Mouse (Mus musculus): ENCODE results near the gene Pjvk. TPM values are rescaled to one million over a fixed set of nuclear protein-coding genes. Genes with fewer than 3 reads are reported as not detected.

The Pjvk gene
- polyA plus RNA-seq, 1 experiment: 0.06 TPM

GRCm38 (mm10) chr2:76658551-76658950, 10.3 kb downstream of the Pjvk start:
- DNase-seq (ENCODE audit: low read depth in 1 of 2, low spot score in 2 of 2): no peak
- Histone ChIP-seq H3K4me3 (ENCODE audit: extremely low read depth, insufficient read depth, insufficient read length) (no peak overlapping the region), H3K4me1 (ENCODE audit: control insufficient read depth, insufficient read depth, insufficient read length) (no peaks in the 10 kb centered on the region), H3K36me3 (ENCODE audit: control insufficient read depth, insufficient read depth, low read length) (no peaks in the 10 kb centered on the region), H3K27ac (ENCODE audit: insufficient read depth, low read length) (no peak overlapping the region), H3K27me3 (ENCODE audit: control insufficient read depth, insufficient read depth, low read length) (no peaks in the 10 kb centered on the region)
- WGBS: 78% methylated on average over 13 of the region's 13 CpGs
- TF ChIP-seq CTCF (IDR thresholded peaks at IDR 0.05; ENCODE audit: extremely low read depth, insufficient read depth, insufficient read length, insufficient replicate concordance) (no peak), POLR2A (IDR thresholded peaks at IDR 0.05; ENCODE audit: low read depth, low read length) (no peak)

GRCm38 (mm10) chr2:76659419-76659818, 11.1 kb downstream of the Pjvk start:
- WGBS: 75% methylated on average over 6 of the region's 8 CpGs
- Histone ChIP-seq H3K36me3 (ENCODE audit: control insufficient read depth, insufficient read depth, low read length) (peaks cover 3% of the 10 kb centered on the region), H3K27me3 (ENCODE audit: control insufficient read depth, insufficient read depth, low read length) (no peaks in the 10 kb centered on the region), H3K4me3 (ENCODE audit: extremely low read depth, insufficient read depth, insufficient read length) (no peak overlapping the region), H3K27ac (ENCODE audit: insufficient read depth, low read length) (no peak overlapping the region), H3K4me1 (ENCODE audit: control insufficient read depth, insufficient read depth, insufficient read length) (no peaks in the 10 kb centered on the region)
- TF ChIP-seq CTCF (IDR thresholded peaks at IDR 0.05; ENCODE audit: extremely low read depth, insufficient read depth, insufficient read length, insufficient replicate concordance) (no peak), POLR2A (IDR thresholded peaks at IDR 0.05; ENCODE audit: low read depth, low read length) (no peak)
- DNase-seq (ENCODE audit: low read depth in 1 of 2, low spot score in 2 of 2): no peak

GRCm38 (mm10) chr2:76665531-76665930, 17.3 kb downstream of the Pjvk start:
- no peak for DNase-seq (ENCODE audit: low read depth in 1 of 2, low spot score in 2 of 2)

GRCm38 (mm10) chr2:76667200-76667599, 18.9 kb downstream of the Pjvk start:
- Histone ChIP-seq H3K4me1 (ENCODE audit: control insufficient read depth, insufficient read depth, insufficient read length) (no peaks in the 10 kb centered on the region), H3K27ac (ENCODE audit: insufficient read depth, low read length) (no peak overlapping the region), H3K36me3 (ENCODE audit: control insufficient read depth, insufficient read depth, low read length) (peaks cover 4% of the 10 kb centered on the region), H3K4me3 (ENCODE audit: extremely low read depth, insufficient read depth, insufficient read length) (no peak overlapping the region), H3K27me3 (ENCODE audit: control insufficient read depth, insufficient read depth, low read length) (no peaks in the 10 kb centered on the region)
- no peak for DNase-seq (ENCODE audit: low read depth in 1 of 2, low spot score in 2 of 2)
- TF ChIP-seq CTCF (IDR thresholded peaks at IDR 0.05; ENCODE audit: extremely low read depth, insufficient read depth, insufficient read length, insufficient replicate concordance): no peak
- TF ChIP-seq POLR2A (IDR thresholded peaks at IDR 0.05; ENCODE audit: low read depth, low read length): no peak
- 77% methylated on average over 5 of the region's 5 CpGs for WGBS

More at GRCm38 (mm10) chr2:76665531-76665930, 17.3 kb downstream of the Pjvk start:
- WGBS: 96% methylated on average over 7 of the region's 7 CpGs
- Histone ChIP-seq H3K27ac (ENCODE audit: insufficient read depth, low read length) (no peak overlapping the region), H3K4me1 (ENCODE audit: control insufficient read depth, insufficient read depth, insufficient read length) (no peaks in the 10 kb centered on the region), H3K4me3 (ENCODE audit: extremely low read depth, insufficient read depth, insufficient read length) (no peak overlapping the region), H3K27me3 (ENCODE audit: control insufficient read depth, insufficient read depth, low read length) (no peaks in the 10 kb centered on the region), H3K36me3 (ENCODE audit: control insufficient read depth, insufficient read depth, low read length) (peaks cover 4% of the 10 kb centered on the region)
- TF ChIP-seq POLR2A (IDR thresholded peaks at IDR 0.05; ENCODE audit: low read depth, low read length): no peak
- TF ChIP-seq CTCF (IDR thresholded peaks at IDR 0.05; ENCODE audit: extremely low read depth, insufficient read depth, insufficient read length, insufficient replicate concordance): no peak

- DNase-seq (ENCODE audit: low read depth in 1 of 2, low spot score in 2 of 2): no peak
- WGBS: 75% methylated on average over 6 of the region's 6 CpGs
- TF ChIP-seq CTCF (IDR thresholded peaks at IDR 0.05; ENCODE audit: extremely low read depth, insufficient read depth, insufficient read length, insufficient replicate concordance) (no peak), POLR2A (IDR thresholded peaks at IDR 0.05; ENCODE audit: low read depth, low read length) (no peak)
- Histone ChIP-seq H3K36me3 (ENCODE audit: control insufficient read depth, insufficient read depth, low read length) (0 out of 2 replicates have a peak, but pooled peaks cover 1% of the 10 kb centered on the region), H3K4me1 (ENCODE audit: control insufficient read depth, insufficient read depth, insufficient read length) (peaks cover 13% of the 10 kb centered on the region; the same call in 1 of the 2 replicates), H3K4me3 (ENCODE audit: extremely low read depth, insufficient read depth, insufficient read length) (no peak overlapping the region), H3K27me3 (ENCODE audit: control insufficient read depth, insufficient read depth, low read length) (no peaks in the 10 kb centered on the region), H3K27ac (ENCODE audit: insufficient read depth, low read length) (no peak overlapping the region)
These were observed 23.4 kb downstream of the Pjvk start for GRCm38 (mm10) chr2:76671641-76672040.

GRCm38 (mm10) chr2:76672134-76672745, 24.0 kb downstream of the Pjvk start:
- H3K27ac ChIP-seq (ENCODE audit: insufficient read depth, low read length): no peak overlapping the region
- H3K27me3 ChIP-seq (ENCODE audit: control insufficient read depth, insufficient read depth, low read length): no peaks in the 10 kb centered on the region
- DNase-seq (ENCODE audit: low read depth in 1 of 2, low spot score in 2 of 2): no peak
- 8% methylated on average over 9 of the region's 9 CpGs for WGBS
- peaks cover 15% of the 10 kb centered on the region; the same call in 1 of the 2 replicates for H3K4me1 ChIP-seq (ENCODE audit: control insufficient read depth, insufficient read depth, insufficient read length)
- no peaks in the 10 kb centered on the region for H3K36me3 ChIP-seq (ENCODE audit: control insufficient read depth, insufficient read depth, low read length)
- TF ChIP-seq POLR2A (IDR thresholded peaks at IDR 0.05; ENCODE audit: low read depth, low read length): no peak
- no peak for TF ChIP-seq CTCF (IDR thresholded peaks at IDR 0.05; ENCODE audit: extremely low read depth, insufficient read depth, insufficient read length, insufficient replicate concordance)
- H3K4me3 ChIP-seq (ENCODE audit: extremely low read depth, insufficient read depth, insufficient read length): peak overlapping the region; percentile 65

GRCm38 (mm10) chr2:76672966-76673392, 24.7 kb downstream of the Pjvk start, which contains the start of gene Fkbp7:
Gene Fkbp7, minus strand, starts transcription at chr2:76673116.
- Histone ChIP-seq H3K27ac (ENCODE audit: insufficient read depth, low read length) (peak within 1 kb of the TSS; percentile 43; the same call in 1 of the 2 replicates), H3K4me1 (ENCODE audit: control insufficient read depth, insufficient read depth, insufficient read length) (peaks cover 15% of the 10 kb centered on the region; the same call in 1 of the 2 replicates), H3K27me3 (ENCODE audit: control insufficient read depth, insufficient read depth, low read length) (no peaks in the 10 kb centered on the region), H3K36me3 (ENCODE audit: control insufficient read depth, insufficient read depth, low read length) (no peaks in the 10 kb centered on the region), H3K4me3 (ENCODE audit: extremely low read depth, insufficient read depth, insufficient read length) (peak within 1 kb of the TSS; percentile 65)
- TF ChIP-seq CTCF (IDR thresholded peaks at IDR 0.05; ENCODE audit: extremely low read depth, insufficient read depth, insufficient read length, insufficient replicate concordance): no peak
- peak; percentile 58 for TF ChIP-seq POLR2A (IDR thresholded peaks at IDR 0.05; ENCODE audit: low read depth, low read length)
- DNase-seq (ENCODE audit: low read depth in 1 of 2, low spot score in 2 of 2): peak; percentile 78 to 82
- under 1% methylated on average over 17 of the region's 17 CpGs for WGBS
